Mouse (Mus musculus): Measurements from ENCODE around the gene Stk32c. TPM values are rescaled to one million over a fixed set of nuclear protein-coding genes. Genes with fewer than 3 reads are reported as not detected.

Stk32c gene
- polyA plus RNA-seq, 1 experiment from 2014 or later = 1.2 TPM

- Histone ChIP-seq H3K9me3 (ENCODE audit: control insufficient read depth, low read length) (no peaks in the 10 kb centered on the region), H3K4me2 (replicated peaks) (peak overlapping the region; percentile 82), H3K27ac (peak overlapping the region; percentile 14; the same call in 1 of the 2 replicates), H3K4me1 (replicated peaks; ENCODE audit: control insufficient read depth, insufficient read depth, low read length) (peaks cover 12% of the 10 kb centered on the region; the same call in 1 of the 2 replicates), H3K27me3 (ENCODE audit: control insufficient read depth, insufficient read depth, low read length) (peaks cover 32% of the 10 kb centered on the region), H3K4me3 (replicated peaks; ENCODE audit: low read length) (peak overlapping the region; percentile 60), H3K36me3 (replicated peaks; ENCODE audit: control insufficient read depth, insufficient read depth) (no peaks in the 10 kb centered on the region), H3K9ac (peak overlapping the region; percentile 73)
- ATAC-seq (ENCODE audit: low FRiP score) = peak; percentile 42
- peak; percentile 44 for DNase-seq (ENCODE audit: low spot score)
- 1% methylated on average over 23 of the region's 23 CpGs for WGBS
Observed at GRCm38 (mm10) chr7:139188634-139189207, 24.4 kb downstream of the Stk32c start.

- WGBS = under 1% methylated on average over 81 of the region's 94 CpGs
- ATAC-seq (ENCODE audit: low FRiP score) = peak; percentile 88
- Histone ChIP-seq H3K4me1 (replicated peaks; ENCODE audit: control insufficient read depth, insufficient read depth, low read length) (peaks cover 12% of the 10 kb centered on the region; the same call in 1 of the 2 replicates), H3K9ac (peak overlapping the region; percentile 73), H3K36me3 (replicated peaks; ENCODE audit: control insufficient read depth, insufficient read depth) (no peaks in the 10 kb centered on the region), H3K4me3 (replicated peaks; ENCODE audit: low read length) (peak overlapping the region; percentile 60), H3K4me2 (replicated peaks) (peak overlapping the region; percentile 82), H3K27ac (peak overlapping the region; percentile 49; the same call in 1 of the 2 replicates), H3K9me3 (ENCODE audit: control insufficient read depth, low read length) (no peaks in the 10 kb centered on the region), H3K27me3 (ENCODE audit: control insufficient read depth, insufficient read depth, low read length) (peaks cover 32% of the 10 kb centered on the region)
- DNase-seq (ENCODE audit: low spot score) = peak; percentile 67
Observed at GRCm38 (mm10) chr7:139187771-139188633, 25.1 kb downstream of the Stk32c start.

- no peaks in the 10 kb centered on the region for H3K36me3 ChIP-seq (replicated peaks; ENCODE audit: control insufficient read depth, insufficient read depth)
- 43% methylated on average over 7 of the region's 7 CpGs for WGBS
- peak overlapping the region; percentile 60 for H3K4me3 ChIP-seq (replicated peaks; ENCODE audit: low read length)
- DNase-seq (ENCODE audit: low spot score) = no peak
- peaks cover 12% of the 10 kb centered on the region; the same call in 1 of the 2 replicates for H3K4me1 ChIP-seq (replicated peaks; ENCODE audit: control insufficient read depth, insufficient read depth, low read length)
- no peak overlapping the region for H3K27ac ChIP-seq
- peak overlapping the region; percentile 73 for H3K9ac ChIP-seq
- H3K9me3 ChIP-seq (ENCODE audit: control insufficient read depth, low read length) = no peaks in the 10 kb centered on the region
- peaks cover 32% of the 10 kb centered on the region for H3K27me3 ChIP-seq (ENCODE audit: control insufficient read depth, insufficient read depth, low read length)
- H3K4me2 ChIP-seq (replicated peaks) = peak overlapping the region; percentile 82
- ATAC-seq (ENCODE audit: low FRiP score) = 0 out of 2 replicates have a peak, but pooled peaks have one; percentile 18
Observed at GRCm38 (mm10) chr7:139187277-139187676, 25.8 kb downstream of the Stk32c start.

GRCm38 (mm10) chr7:139186436-139186835 is 26.7 kb downstream of the Stk32c start:
- H3K4me1 ChIP-seq (replicated peaks; ENCODE audit: control insufficient read depth, insufficient read depth, low read length) = peaks cover 12% of the 10 kb centered on the region; the same call in 1 of the 2 replicates
- WGBS = 69% methylated on average over 8 of the region's 8 CpGs
- no peak overlapping the region for H3K27ac ChIP-seq
- H3K36me3 ChIP-seq (replicated peaks; ENCODE audit: control insufficient read depth, insufficient read depth) = no peaks in the 10 kb centered on the region
- DNase-seq (ENCODE audit: low spot score) (no peak), ATAC-seq (ENCODE audit: low FRiP score) (no peak)
- H3K9me3 ChIP-seq (ENCODE audit: control insufficient read depth, low read length) = no peaks in the 10 kb centered on the region
- peak overlapping the region; percentile 82; the same call in 1 of the 2 replicates for H3K4me2 ChIP-seq (replicated peaks)
- H3K4me3 ChIP-seq (replicated peaks; ENCODE audit: low read length) = no peak overlapping the region
- H3K9ac ChIP-seq = no peak overlapping the region
- peaks cover 32% of the 10 kb centered on the region for H3K27me3 ChIP-seq (ENCODE audit: control insufficient read depth, insufficient read depth, low read length)

GRCm38 (mm10) chr7:139185971-139186370 is 27.1 kb downstream of the Stk32c start:
- H3K4me2 ChIP-seq (replicated peaks) = no peak overlapping the region
- no peak for DNase-seq (ENCODE audit: low spot score)

GRCm38 (mm10) chr7:139184846-139185245 is 28.3 kb downstream of the Stk32c start:
- Histone ChIP-seq H3K4me1 (replicated peaks; ENCODE audit: control insufficient read depth, insufficient read depth, low read length) (peaks cover 12% of the 10 kb centered on the region; the same call in 1 of the 2 replicates), H3K9ac (no peak overlapping the region), H3K36me3 (replicated peaks; ENCODE audit: control insufficient read depth, insufficient read depth) (no peaks in the 10 kb centered on the region), H3K27me3 (ENCODE audit: control insufficient read depth, insufficient read depth, low read length) (peaks cover 32% of the 10 kb centered on the region), H3K4me2 (replicated peaks) (no peak overlapping the region), H3K27ac (no peak overlapping the region), H3K9me3 (ENCODE audit: control insufficient read depth, low read length) (no peaks in the 10 kb centered on the region), H3K4me3 (replicated peaks; ENCODE audit: low read length) (no peak overlapping the region)
- WGBS = 88% methylated on average over 7 of the region's 7 CpGs
- ATAC-seq (ENCODE audit: low FRiP score) (no peak), DNase-seq (ENCODE audit: low spot score) (no peak)

More at GRCm38 (mm10) chr7:139185971-139186370, 27.1 kb downstream of the Stk32c start:
- WGBS = 54% methylated on average over 5 of the region's 5 CpGs
- peaks cover 32% of the 10 kb centered on the region for H3K27me3 ChIP-seq (ENCODE audit: control insufficient read depth, insufficient read depth, low read length)
- H3K36me3 ChIP-seq (replicated peaks; ENCODE audit: control insufficient read depth, insufficient read depth) = no peaks in the 10 kb centered on the region
- ATAC-seq (ENCODE audit: low FRiP score) = no peak
- peaks cover 12% of the 10 kb centered on the region; the same call in 1 of the 2 replicates for H3K4me1 ChIP-seq (replicated peaks; ENCODE audit: control insufficient read depth, insufficient read depth, low read length)
- no peak overlapping the region for H3K9ac ChIP-seq
- H3K27ac ChIP-seq = no peak overlapping the region
- no peaks in the 10 kb centered on the region for H3K9me3 ChIP-seq (ENCODE audit: control insufficient read depth, low read length)
- H3K4me3 ChIP-seq (replicated peaks; ENCODE audit: low read length) = no peak overlapping the region

- ATAC-seq (ENCODE audit: low FRiP score) (no peak), DNase-seq (ENCODE audit: low spot score) (no peak)
- Histone ChIP-seq H3K9ac (no peak overlapping the region), H3K27ac (no peak overlapping the region), H3K27me3 (ENCODE audit: control insufficient read depth, insufficient read depth, low read length) (peaks cover 32% of the 10 kb centered on the region), H3K4me2 (replicated peaks) (no peak overlapping the region), H3K36me3 (replicated peaks; ENCODE audit: control insufficient read depth, insufficient read depth) (no peaks in the 10 kb centered on the region), H3K4me1 (replicated peaks; ENCODE audit: control insufficient read depth, insufficient read depth, low read length) (peaks cover 12% of the 10 kb centered on the region; the same call in 1 of the 2 replicates), H3K4me3 (replicated peaks; ENCODE audit: low read length) (no peak overlapping the region), H3K9me3 (ENCODE audit: control insufficient read depth, low read length) (no peaks in the 10 kb centered on the region)
- 82% methylated on average over 4 of the region's 4 CpGs for WGBS
Observed at GRCm38 (mm10) chr7:139184396-139184795, 28.7 kb downstream of the Stk32c start.

- Histone ChIP-seq H3K27me3 (ENCODE audit: control insufficient read depth, insufficient read depth, low read length) (no peaks in the 10 kb centered on the region; the same call in 1 of the 2 replicates), H3K9ac (no peak overlapping the region), H3K27ac (no peak overlapping the region), H3K4me1 (replicated peaks; ENCODE audit: control insufficient read depth, insufficient read depth, low read length) (no peaks in the 10 kb centered on the region), H3K36me3 (replicated peaks; ENCODE audit: control insufficient read depth, insufficient read depth) (no peaks in the 10 kb centered on the region), H3K4me2 (replicated peaks) (no peak overlapping the region), H3K4me3 (replicated peaks; ENCODE audit: low read length) (no peak overlapping the region), H3K9me3 (ENCODE audit: control insufficient read depth, low read length) (no peaks in the 10 kb centered on the region)
- DNase-seq (ENCODE audit: low spot score) = no peak
- 89% methylated on average over 3 of the region's 3 CpGs for WGBS
- ATAC-seq (ENCODE audit: low FRiP score) = no peak
Observed at GRCm38 (mm10) chr7:139180058-139180457, 33.0 kb downstream of the Stk32c start.

GRCm38 (mm10) chr7:139179299-139179698 is 33.8 kb downstream of the Stk32c start:
- no peaks in the 10 kb centered on the region; the same call in 1 of the 2 replicates for H3K27me3 ChIP-seq (ENCODE audit: control insufficient read depth, insufficient read depth, low read length)
- H3K9ac ChIP-seq = no peak overlapping the region
- H3K4me2 ChIP-seq (replicated peaks) = no peak overlapping the region
- ATAC-seq (ENCODE audit: low FRiP score) = no peak
- H3K27ac ChIP-seq = no peak overlapping the region
- H3K9me3 ChIP-seq (ENCODE audit: control insufficient read depth, low read length) = no peaks in the 10 kb centered on the region
- no peaks in the 10 kb centered on the region for H3K4me1 ChIP-seq (replicated peaks; ENCODE audit: control insufficient read depth, insufficient read depth, low read length)
- H3K36me3 ChIP-seq (replicated peaks; ENCODE audit: control insufficient read depth, insufficient read depth) = no peaks in the 10 kb centered on the region
- 87% methylated on average over 5 of the region's 5 CpGs for WGBS
- H3K4me3 ChIP-seq (replicated peaks; ENCODE audit: low read length) = no peak overlapping the region
- no peak for DNase-seq (ENCODE audit: low spot score)

Measured in hindbrain, embryonic 14.5 days (tissue).